12 mouse cellular contexts compared by ENCODE assay signal in the genomic region with DNA sequence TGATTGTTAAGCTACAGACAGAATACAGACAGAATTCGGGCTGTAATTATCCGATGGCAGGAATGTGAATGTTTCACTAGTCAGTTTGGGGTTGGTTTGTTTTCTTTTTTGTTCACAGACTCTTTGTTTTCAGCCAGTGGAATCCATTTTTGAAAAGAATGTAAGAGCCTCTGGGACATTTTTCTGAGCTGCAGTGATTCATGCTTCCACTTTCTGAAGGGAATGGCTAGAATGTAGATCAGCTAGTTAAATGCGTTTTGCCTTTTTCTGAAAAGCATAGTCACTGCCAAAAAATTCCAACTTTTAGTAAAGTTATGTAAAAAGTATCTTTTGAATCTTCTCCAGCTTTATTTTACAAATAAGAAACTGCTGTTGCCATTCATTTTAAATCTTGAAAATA.
DNase-seq lines count a peak whose midpoint lies in the region; ATAC-seq and TF ChIP-seq lines count a peak whose summit lies in the region.
"Had no signal": no experiment of that assay in that cellular context is flagged by ENCODE, and none has a peak within 500 bp of the region (broad histone marks: within the 10 kb centered on the region; RNA-seq: fewer than 3 reads in every experiment).

No protein-coding gene starts in this region.

- no peak for TF ChIP-seq POLR2A in limb, embryonic 14.5 days (IDR thresholded peaks at IDR 0.05; ENCODE audit: borderline replicate concordance, extremely low read depth, insufficient read depth, insufficient read length)

- peaks cover 28% of the 10 kb centered on the region for H3K4me1 ChIP-seq in hindbrain, embryonic 14.5 days (replicated peaks; ENCODE audit: control insufficient read depth, insufficient read depth, low read length)
- peaks cover 13% of the 10 kb centered on the region for H3K4me1 ChIP-seq in hindbrain, postnatal 0 days (ENCODE audit: insufficient read depth, low read length)
- H3K4me1 ChIP-seq in lung, embryonic 16.5 days (replicated peaks; ENCODE audit: control insufficient read depth, insufficient read depth, low read length): peaks cover 14% of the 10 kb centered on the region; the same call in 1 of the 2 replicates
- H3K4me1 ChIP-seq in embryonic facial prominence, embryonic 10.5 days: peaks cover 35% of the 10 kb centered on the region
- peaks cover 8% of the 10 kb centered on the region for H3K4me1 ChIP-seq in limb, embryonic 14.5 days (ENCODE audit: control insufficient read depth, insufficient read depth, low read length)

- no peak overlapping the region for H3K4me3 ChIP-seq in hindbrain, embryonic 14.5 days (replicated peaks; ENCODE audit: low read length)
- no peak overlapping the region for H3K4me3 ChIP-seq in hindbrain, postnatal 0 days (ENCODE audit: low read length)
- no peak overlapping the region for H3K4me3 ChIP-seq in lung, embryonic 16.5 days (ENCODE audit: low read length)
- H3K4me3 ChIP-seq in embryonic facial prominence, embryonic 10.5 days: no peak overlapping the region
- H3K4me3 ChIP-seq in limb, embryonic 14.5 days (replicated peaks; ENCODE audit: low read length): no peak overlapping the region

- no peak for TF ChIP-seq CTCF in hindbrain, postnatal 0 days (IDR thresholded peaks at IDR 0.05; ENCODE audit: low read depth)

- no peak overlapping the region for H3K9ac ChIP-seq in hindbrain, embryonic 14.5 days
- no peak overlapping the region for H3K9ac ChIP-seq in hindbrain, postnatal 0 days (replicated peaks; ENCODE audit: low read length)
- no peak overlapping the region for H3K9ac ChIP-seq in lung, embryonic 16.5 days (ENCODE audit: low read length)
- H3K9ac ChIP-seq in limb, embryonic 14.5 days (ENCODE audit: low read depth, low read length, severe bottlenecking): no peak overlapping the region

- H3K36me3 ChIP-seq in hindbrain, embryonic 14.5 days (replicated peaks; ENCODE audit: control insufficient read depth, insufficient read depth): no peaks in the 10 kb centered on the region
- H3K36me3 ChIP-seq in hindbrain, postnatal 0 days (ENCODE audit: insufficient read depth, low read length): no peaks in the 10 kb centered on the region
- H3K36me3 ChIP-seq in lung, embryonic 16.5 days (ENCODE audit: control insufficient read depth, insufficient read depth, low read length): no peaks in the 10 kb centered on the region
- H3K36me3 ChIP-seq in embryonic facial prominence, embryonic 10.5 days (replicated peaks): no peaks in the 10 kb centered on the region
- H3K36me3 ChIP-seq in limb, embryonic 14.5 days (ENCODE audit: control insufficient read depth, insufficient read depth, low read length): no peaks in the 10 kb centered on the region

- no peaks in the 10 kb centered on the region for H3K9me3 ChIP-seq in hindbrain, embryonic 14.5 days (ENCODE audit: control insufficient read depth, low read length)
- no peaks in the 10 kb centered on the region for H3K9me3 ChIP-seq in hindbrain, postnatal 0 days (ENCODE audit: low read length)
- no peaks in the 10 kb centered on the region for H3K9me3 ChIP-seq in lung, embryonic 16.5 days (ENCODE audit: control insufficient read depth, low read length)
- H3K9me3 ChIP-seq in embryonic facial prominence, embryonic 10.5 days: no peaks in the 10 kb centered on the region
- no peaks in the 10 kb centered on the region for H3K9me3 ChIP-seq in limb, embryonic 14.5 days (ENCODE audit: control insufficient read depth, low read length)

- no peak for ATAC-seq in hindbrain, embryonic 14.5 days (ENCODE audit: low FRiP score)
- ATAC-seq in hindbrain, postnatal 0 days: no peak
- no peak for ATAC-seq in lung, embryonic 16.5 days (ENCODE audit: low read depth)
- no peak for ATAC-seq in limb, embryonic 14.5 days (ENCODE audit: low FRiP score, low read depth)

- H3K27me3 ChIP-seq in hindbrain, embryonic 14.5 days (ENCODE audit: control insufficient read depth, insufficient read depth, low read length): no peaks in the 10 kb centered on the region
- H3K27me3 ChIP-seq in hindbrain, postnatal 0 days (ENCODE audit: insufficient read depth, low read length): no peaks in the 10 kb centered on the region
- H3K27me3 ChIP-seq in lung, embryonic 16.5 days (ENCODE audit: control insufficient read depth, insufficient read depth, low read depth, low read length): no peaks in the 10 kb centered on the region
- H3K27me3 ChIP-seq in embryonic facial prominence, embryonic 10.5 days (replicated peaks; ENCODE audit: low read depth, poor library complexity, severe bottlenecking): no peaks in the 10 kb centered on the region
- no peaks in the 10 kb centered on the region for H3K27me3 ChIP-seq in limb, embryonic 14.5 days (ENCODE audit: control insufficient read depth, insufficient read depth, low read length)

- H3K27ac ChIP-seq in hindbrain, embryonic 14.5 days: peak overlapping the region; percentile 56; the same call in 1 of the 2 replicates
- H3K27ac ChIP-seq in hindbrain, postnatal 0 days: no peak overlapping the region
- H3K27ac ChIP-seq in lung, embryonic 16.5 days (ENCODE audit: low read length): peak overlapping the region; percentile 29; the same call in 1 of the 2 replicates
- peak overlapping the region; percentile 65 for H3K27ac ChIP-seq in embryonic facial prominence, embryonic 10.5 days (replicated peaks)
- H3K27ac ChIP-seq in limb, embryonic 14.5 days (replicated peaks; ENCODE audit: low read depth, low read length): peak overlapping the region; percentile 74

- H3K4me2 ChIP-seq in hindbrain, embryonic 14.5 days (replicated peaks): no peak overlapping the region
- H3K4me2 ChIP-seq in hindbrain, postnatal 0 days (ENCODE audit: low read depth, low read length): no peak overlapping the region
- no peak overlapping the region for H3K4me2 ChIP-seq in lung, embryonic 16.5 days (ENCODE audit: low read depth, low read length)
- H3K4me2 ChIP-seq in limb, embryonic 14.5 days (replicated peaks; ENCODE audit: low read depth, low read length, severe bottlenecking): no peak overlapping the region

- WGBS in hindbrain, embryonic 14.5 days: 48% methylated on average over 3 of the region's 3 CpGs
- WGBS in hindbrain, postnatal 0 days: 34% methylated on average over 3 of the region's 3 CpGs
- 45% methylated on average over 3 of the region's 3 CpGs for WGBS in lung, embryonic 16.5 days
- 57% methylated on average over 3 of the region's 3 CpGs for WGBS in embryonic facial prominence, embryonic 10.5 days
- WGBS in limb, embryonic 14.5 days: 61% methylated on average over 3 of the region's 3 CpGs

- DNase-seq in hindbrain, embryonic 14.5 days (ENCODE audit: low spot score): no peak
- DNase-seq in hindbrain, postnatal 0 days (ENCODE audit: low spot score): no peak
- no peak for DNase-seq in lung, postnatal 36 days
- DNase-seq in embryonic facial prominence, embryonic 10.5 days (ENCODE audit: low spot score): no peak
- DNase-seq in limb, embryonic 14.5 days (ENCODE audit: low spot score): peak; percentile 63
- no peak for DNase-seq in retina, postnatal 1 day
- DNase-seq: cerebellum, adult 2 months; gastrocnemius, postnatal 10 days; kidney, postnatal 36 days; lung, adult 18-20 months; thymus, postnatal 25 days had no signal
